Mouse (Mus musculus) intestine, embryonic 16.5 days (tissue): ENCODE results near the gene Taok1. TPM values are rescaled to one million over a fixed set of nuclear protein-coding genes. Genes with fewer than 3 reads are reported as not detected.

Experiments
- ATAC-seq: fragments of 200-750 bp; cut with Nextera tagmentation; 2 replicates; pipeline ENCODE4 v1.8.0; 2017; ENCODE audit warnings: moderate TSS enrichment, moderate library complexity
- H3K27ac ChIP-seq: fragments of 300-500 bp; sonication (generic); 2 replicates; pipeline ENCODE4 v1.5.1; 2014; ENCODE audit warnings: mild to moderate bottlenecking, low read length
- H3K27me3 ChIP-seq: fragments of 300-500 bp; sonication (generic); replicated peaks from 2 replicates; pipeline ENCODE4 v1.6.1; 2014; ENCODE audit warnings: low read length, control low read depth, mixed read lengths; ENCODE audit not compliant: control insufficient read depth, insufficient read depth
- H3K36me3 ChIP-seq: fragments of 300-500 bp; sonication (generic); 2 replicates; pipeline ENCODE4 v1.6.1; 2014; ENCODE audit warnings: low read length, control low read depth; ENCODE audit not compliant: control insufficient read depth, insufficient read depth
- H3K4me1 ChIP-seq: fragments of 300-500 bp; sonication (generic); 2 replicates; pipeline ENCODE4 v1.6.1; 2014; ENCODE audit warnings: low read length, control low read depth, mixed read lengths; ENCODE audit not compliant: control insufficient read depth, insufficient read depth
- H3K4me2 ChIP-seq: fragments of 300-500 bp; sonication (generic); 2 replicates; pipeline ENCODE4 v1.6.1; 2014; ENCODE audit warnings: low read depth, low read length, control low read depth
- H3K4me3 ChIP-seq: fragments of 300-500 bp; sonication (generic); 2 replicates; pipeline ENCODE4 v1.5.1; 2014; ENCODE audit warnings: mild to moderate bottlenecking, low read length
- H3K9ac ChIP-seq: fragments of 300-500 bp; sonication (generic); 2 replicates; pipeline ENCODE4 v1.6.1; 2014; ENCODE audit warnings: low read depth, low read length
- H3K9me3 ChIP-seq: fragments of 300-500 bp; sonication (generic); 2 replicates; pipeline ENCODE4 v1.6.1; 2016; ENCODE audit warnings: low read length, control low read depth; ENCODE audit not compliant: control insufficient read depth
- WGBS: fragments of 180-500 bp; shearing (Covaris S2); extraction: QIAGEN DNeasy Blood & Tissue Kit; methylation state at CpG from one replicate; pipeline ENCODE4 v1.1.7; 2014; 5-methylcytosine and 5-hydroxymethylcytosine counted together
- polyA plus RNA-seq: library from polyadenylated mRNA; unstranded; fragments of >200 nt; fragmentation: Nextera tagmentation; extraction: Ambion mirVana; gene quantifications from 2 replicates; pipeline ENCODE4 v1.2.1, GENCODE M21; 2015

Taok1 gene
- polyA plus RNA-seq, 1 experiment from 2014 or later: 9.2 TPM

DNA sequence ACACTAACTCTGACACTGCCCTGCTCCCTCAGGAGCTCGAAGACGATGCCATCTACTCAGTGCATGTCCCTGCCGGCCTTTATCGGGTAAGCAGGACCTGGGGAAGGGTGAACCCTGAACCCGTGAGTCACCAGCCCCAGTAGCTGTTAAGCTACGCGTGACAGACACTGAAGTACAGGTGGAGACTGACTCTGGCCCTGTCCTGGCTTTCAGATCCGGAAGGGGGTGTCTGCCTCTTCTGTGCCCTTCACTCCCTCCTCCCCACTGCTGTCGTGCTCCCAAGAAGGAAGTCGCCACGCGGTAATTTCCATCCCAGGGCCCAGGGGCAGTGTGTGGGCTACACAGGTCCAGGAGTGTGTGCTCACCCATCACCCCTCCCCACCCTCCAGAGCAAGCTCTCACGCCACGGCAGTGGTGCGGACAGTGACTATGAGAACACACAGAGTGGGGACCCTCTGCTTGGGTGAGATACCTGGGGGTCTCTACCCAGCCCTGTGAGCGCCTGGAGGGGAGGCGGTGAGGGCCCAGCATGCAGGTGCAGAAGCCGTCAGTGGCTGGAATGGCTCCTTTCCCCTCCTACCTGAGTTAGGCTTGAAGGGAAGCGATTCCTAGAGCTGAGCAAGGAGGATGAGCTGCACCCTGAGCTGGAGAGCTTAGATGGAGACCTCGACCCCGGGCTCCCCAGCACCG lies 102.2 kb downstream of the Taok1 start:
- H3K4me2 ChIP-seq: peak overlapping the region; percentile 26; the same call in 1 of the 2 replicates
- peak overlapping the region; percentile 94 for H3K27ac ChIP-seq
- ATAC-seq: peak; percentile 71
- peak overlapping the region; percentile 61 for H3K9ac ChIP-seq
- H3K4me1 ChIP-seq: peaks cover 38% of the 10 kb centered on the region
- WGBS: 73% methylated on average over 22 of the region's 22 CpGs
- H3K9me3 ChIP-seq: no peaks in the 10 kb centered on the region
- no peaks in the 10 kb centered on the region for H3K27me3 ChIP-seq
- peak overlapping the region; percentile 10; the same call in 1 of the 2 replicates for H3K4me3 ChIP-seq
- peaks cover 37% of the 10 kb centered on the region for H3K36me3 ChIP-seq

DNA sequence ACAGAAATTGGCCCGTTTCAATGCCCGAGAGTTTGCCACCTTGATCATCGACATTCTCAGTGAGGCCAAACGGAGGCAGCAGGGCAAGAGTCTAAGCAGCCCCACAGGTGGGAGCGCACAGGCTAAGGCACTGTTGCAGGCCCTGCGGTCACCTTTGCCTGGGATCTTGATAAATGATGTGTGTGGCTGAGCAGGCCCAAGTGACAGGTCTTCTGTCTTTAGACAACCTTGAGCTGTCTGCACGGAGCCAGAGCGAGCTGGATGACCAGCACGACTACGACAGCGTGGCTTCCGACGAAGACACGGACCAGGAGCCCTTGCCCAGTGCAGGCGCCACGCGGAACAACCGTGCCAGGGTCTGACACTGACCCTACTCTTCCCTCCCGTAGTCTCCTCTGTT lies 103.2 kb downstream of the Taok1 start:
- Histone ChIP-seq H3K9ac (no peak overlapping the region), H3K36me3 (peaks cover 40% of the 10 kb centered on the region), H3K4me2 (0 out of 2 replicates have a peak overlapping the region, but pooled peaks have one; percentile 5), H3K27ac (peak overlapping the region; percentile 92), H3K9me3 (no peaks in the 10 kb centered on the region), H3K4me1 (peaks cover 38% of the 10 kb centered on the region), H3K27me3 (no peaks in the 10 kb centered on the region), H3K4me3 (no peak overlapping the region)
- 94% methylated on average over 19 of the region's 19 CpGs for whole genome bisulfite sequencing
- ATAC-seq: no peak

DNA sequence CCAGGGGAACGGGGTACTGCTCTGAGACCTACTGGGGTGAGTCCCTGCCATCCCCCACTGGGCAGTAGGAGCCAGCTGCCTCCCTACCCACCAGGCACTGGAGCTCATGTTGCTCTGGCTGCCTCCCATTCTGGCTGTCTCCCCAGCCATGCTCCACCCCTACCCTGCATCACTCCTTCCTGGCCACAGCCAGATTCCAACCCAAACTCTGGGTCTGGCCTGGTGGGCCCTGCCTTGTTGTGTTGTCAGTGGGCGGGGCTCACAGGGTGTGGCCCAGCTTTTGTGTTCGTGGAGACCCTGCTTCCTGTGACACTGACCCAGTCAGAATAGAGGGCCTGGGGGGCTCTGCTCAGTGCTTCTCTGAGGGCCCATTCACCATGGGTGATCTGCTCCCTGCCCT lies 104.1 kb downstream of the Taok1 start:
- 0 out of 2 replicates have a peak overlapping the region, but pooled peaks have one; percentile 10 for H3K9ac ChIP-seq
- H3K27ac ChIP-seq: peak overlapping the region; percentile 9; the same call in 1 of the 2 replicates
- no peaks in the 10 kb centered on the region for H3K9me3 ChIP-seq
- no peaks in the 10 kb centered on the region for H3K27me3 ChIP-seq
- no peak overlapping the region for H3K4me2 ChIP-seq
- H3K4me1 ChIP-seq: peaks cover 38% of the 10 kb centered on the region
- H3K36me3 ChIP-seq: peaks cover 42% of the 10 kb centered on the region
- no peak overlapping the region for H3K4me3 ChIP-seq
- no peak for ATAC-seq
- 60% methylated on average over 3 of the region's 3 CpGs for WGBS

DNA sequence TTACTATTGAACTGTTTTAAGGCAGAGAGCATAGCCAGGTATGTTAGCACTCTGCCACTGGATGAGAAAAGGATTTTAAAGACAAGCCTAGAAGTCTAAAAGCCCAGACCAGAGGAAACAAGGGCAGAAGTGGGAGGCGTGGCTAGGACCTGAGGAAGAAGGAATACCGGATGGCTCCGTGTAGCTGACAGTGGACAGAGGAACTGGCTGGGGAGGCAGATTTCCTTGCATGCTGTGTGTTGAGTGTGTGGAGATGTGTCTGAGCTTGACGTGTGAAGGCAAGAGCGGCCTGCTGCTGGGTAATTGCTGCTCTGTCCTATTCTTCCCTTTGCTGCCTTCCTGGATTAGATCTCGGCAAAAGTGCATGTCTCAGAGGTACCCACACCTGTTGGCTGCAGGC lies 105.1 kb downstream of the Taok1 start:
- H3K36me3 ChIP-seq: peaks cover 40% of the 10 kb centered on the region
- no peak for ATAC-seq
- H3K4me2 ChIP-seq: no peak overlapping the region
- no peaks in the 10 kb centered on the region for H3K9me3 ChIP-seq
- H3K9ac ChIP-seq: no peak overlapping the region
- H3K4me1 ChIP-seq: peaks cover 45% of the 10 kb centered on the region
- WGBS: 81% methylated on average over 6 of the region's 6 CpGs
- no peaks in the 10 kb centered on the region for H3K27me3 ChIP-seq
- H3K27ac ChIP-seq: no peak overlapping the region
- no peak overlapping the region for H3K4me3 ChIP-seq

- no peak overlapping the region for H3K9ac ChIP-seq
- H3K27ac ChIP-seq: no peak overlapping the region
- H3K9me3 ChIP-seq: no peaks in the 10 kb centered on the region
- H3K4me1 ChIP-seq: peaks cover 45% of the 10 kb centered on the region
- no peaks in the 10 kb centered on the region for H3K27me3 ChIP-seq
- WGBS: 82% methylated on average over 4 of the region's 4 CpGs
- H3K4me2 ChIP-seq: no peak overlapping the region
- ATAC-seq: no peak
- H3K4me3 ChIP-seq: no peak overlapping the region
- peaks cover 36% of the 10 kb centered on the region for H3K36me3 ChIP-seq
These were observed 105.6 kb downstream of the Taok1 start for GRCm38 (mm10) chr11:77501971-77502370.

GRCm38 (mm10) chr11:77501392-77501791 lies 106.2 kb downstream of the Taok1 start:
- Histone ChIP-seq H3K27ac (no peak overlapping the region), H3K36me3 (peaks cover 30% of the 10 kb centered on the region), H3K4me2 (no peak overlapping the region), H3K27me3 (no peaks in the 10 kb centered on the region), H3K4me3 (no peak overlapping the region), H3K9ac (no peak overlapping the region), H3K4me1 (peaks cover 44% of the 10 kb centered on the region), H3K9me3 (no peaks in the 10 kb centered on the region)
- ATAC-seq: no peak
- 25% methylated on average over 5 of the region's 5 CpGs for WGBS

GRCm38 (mm10) chr11:77500361-77501325 lies 107.0 kb downstream of the Taok1 start:
- 77% methylated on average over 17 of the region's 17 CpGs for WGBS
- peaks cover 28% of the 10 kb centered on the region for H3K36me3 ChIP-seq

GRCm38 (mm10) chr11:77499354-77499753 lies 108.3 kb downstream of the Taok1 start:
- Histone ChIP-seq H3K27ac (no peak overlapping the region), H3K9me3 (no peaks in the 10 kb centered on the region), H3K27me3 (no peaks in the 10 kb centered on the region), H3K9ac (no peak overlapping the region), H3K4me2 (no peak overlapping the region), H3K36me3 (peaks cover 19% of the 10 kb centered on the region), H3K4me1 (peaks cover 56% of the 10 kb centered on the region), H3K4me3 (no peak overlapping the region)
- ATAC-seq: no peak
- 95% methylated on average over 7 of the region's 7 CpGs for WGBS

More at GRCm38 (mm10) chr11:77500361-77501325, 107.0 kb downstream of the Taok1 start:
- H3K9ac ChIP-seq: no peak overlapping the region
- no peak overlapping the region for H3K4me3 ChIP-seq
- no peaks in the 10 kb centered on the region for H3K27me3 ChIP-seq
- ATAC-seq: no peak
- no peak overlapping the region for H3K4me2 ChIP-seq
- H3K9me3 ChIP-seq: no peaks in the 10 kb centered on the region
- H3K27ac ChIP-seq: no peak overlapping the region
- H3K4me1 ChIP-seq: peaks cover 48% of the 10 kb centered on the region
